Mouse (Mus musculus): ENCODE data around the gene Coro1c.

The Coro1c gene

DNA sequence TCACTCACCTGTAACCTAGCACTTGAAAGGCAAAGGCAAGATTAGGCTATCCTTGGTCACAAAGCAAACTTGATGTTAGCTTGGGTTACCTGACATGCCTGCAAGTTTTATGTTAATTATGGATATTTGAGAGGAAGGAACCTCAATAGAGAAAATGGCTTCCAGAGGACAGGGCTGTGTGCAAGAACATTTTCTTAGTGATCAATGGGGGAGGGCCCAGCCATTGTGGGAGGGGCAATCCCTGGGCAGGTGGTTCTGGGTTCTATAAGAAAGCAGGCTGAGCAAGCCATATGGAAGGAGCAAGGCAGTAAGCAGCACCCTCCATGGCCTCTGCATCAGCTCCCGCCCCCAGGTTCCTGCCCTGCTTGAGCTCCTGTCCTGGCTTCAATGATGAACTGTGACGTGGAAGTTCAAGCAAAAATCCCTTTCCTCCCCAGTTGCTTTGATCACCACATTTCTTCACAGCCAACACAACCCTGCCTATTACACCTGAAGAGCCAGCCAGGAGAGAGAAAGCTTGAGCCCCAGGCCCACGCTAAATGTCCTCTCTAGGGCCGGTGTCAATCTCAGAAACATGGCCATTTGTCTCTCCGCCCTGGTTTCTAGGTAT, 20.3 kb downstream of the Coro1c start:
- no peak for ATAC-seq (ENCODE audit: insufficient number of reproducible peaks, low FRiP score, low TSS enrichment)

DNA sequence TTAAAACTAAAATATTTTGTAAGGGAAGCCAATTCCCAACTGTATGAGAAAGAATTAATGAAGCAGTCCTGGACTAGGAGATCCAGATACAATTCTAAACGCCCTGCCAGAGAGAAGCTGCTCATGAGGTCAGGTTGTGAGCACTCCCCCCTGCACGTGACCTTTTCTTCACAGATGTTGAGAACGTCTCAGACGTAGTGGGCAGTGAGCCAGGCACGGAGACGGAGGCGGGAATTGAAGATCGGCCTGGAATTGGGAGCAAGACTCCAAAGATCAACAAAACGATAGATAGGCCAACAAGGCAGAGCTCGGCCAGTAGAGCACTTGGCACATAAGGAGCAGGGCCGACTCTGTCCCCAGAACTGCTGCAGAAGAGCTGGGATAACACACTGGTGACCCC, 21.4 kb downstream of the Coro1c start:
- ATAC-seq (ENCODE audit: insufficient number of reproducible peaks, low FRiP score, low TSS enrichment) = no peak

DNA sequence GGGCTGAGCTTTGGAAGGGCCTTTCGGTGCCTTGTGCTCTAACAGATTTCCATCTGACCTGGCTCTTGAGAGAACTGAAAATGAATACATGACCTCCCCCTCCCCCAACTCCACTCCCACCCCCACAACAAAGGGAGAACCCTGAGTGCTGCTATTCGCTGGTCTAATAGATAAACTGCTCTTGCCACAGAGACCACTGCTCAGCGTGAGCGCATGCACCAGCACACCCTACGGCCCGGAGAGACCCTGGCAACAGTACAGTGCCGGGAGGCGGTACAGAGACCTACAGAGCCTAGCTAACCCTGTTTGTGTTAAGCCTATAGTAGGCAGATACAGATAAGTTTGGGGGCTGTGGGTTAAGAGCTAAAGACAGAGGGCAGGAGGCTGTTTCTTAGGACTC, 22.9 kb downstream of the Coro1c start:
- ATAC-seq (ENCODE audit: insufficient number of reproducible peaks, low FRiP score, low TSS enrichment) = no peak

DNA sequence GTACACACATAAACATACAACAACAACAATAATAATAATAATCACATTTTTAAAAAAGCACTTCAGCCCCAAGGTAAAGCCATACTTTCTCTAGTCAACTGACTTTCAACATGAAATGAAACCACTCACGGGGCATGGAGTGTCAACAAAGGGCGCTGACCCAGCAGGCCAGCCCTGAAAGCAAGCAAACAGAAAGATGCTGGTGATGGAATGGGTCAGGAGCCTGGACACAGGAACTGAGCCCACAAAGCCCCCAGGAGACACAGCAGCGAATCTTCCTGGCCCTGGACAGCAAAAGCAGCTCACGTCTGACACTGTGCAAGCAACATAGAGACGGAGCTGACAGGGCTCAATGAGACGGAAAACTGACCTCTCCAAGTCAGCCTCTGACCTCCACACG, 23.8 kb downstream of the Coro1c start:
- no peak for ATAC-seq (ENCODE audit: insufficient number of reproducible peaks, low FRiP score, low TSS enrichment)

DNA sequence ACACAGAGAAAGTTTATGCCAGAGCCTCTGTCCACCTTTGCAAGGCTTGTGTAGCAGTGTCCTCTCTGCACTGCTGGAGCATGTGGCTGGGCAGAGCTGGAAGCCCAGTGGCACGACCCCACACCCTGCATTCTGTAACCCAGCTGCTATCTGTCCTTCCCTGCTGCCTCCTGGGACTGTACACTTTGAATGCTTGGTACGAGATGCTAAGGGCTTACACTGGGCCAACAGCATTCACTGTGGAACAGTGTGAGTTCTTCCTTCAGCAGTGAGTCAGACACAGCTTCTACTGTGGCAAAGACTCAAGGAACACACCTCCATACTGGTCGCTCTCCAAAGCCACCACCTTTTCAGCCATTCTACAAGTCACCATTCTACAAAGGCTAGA, 25.2 kb downstream of the Coro1c start:
- ATAC-seq (ENCODE audit: insufficient number of reproducible peaks, low FRiP score, low TSS enrichment) = no peak

DNA sequence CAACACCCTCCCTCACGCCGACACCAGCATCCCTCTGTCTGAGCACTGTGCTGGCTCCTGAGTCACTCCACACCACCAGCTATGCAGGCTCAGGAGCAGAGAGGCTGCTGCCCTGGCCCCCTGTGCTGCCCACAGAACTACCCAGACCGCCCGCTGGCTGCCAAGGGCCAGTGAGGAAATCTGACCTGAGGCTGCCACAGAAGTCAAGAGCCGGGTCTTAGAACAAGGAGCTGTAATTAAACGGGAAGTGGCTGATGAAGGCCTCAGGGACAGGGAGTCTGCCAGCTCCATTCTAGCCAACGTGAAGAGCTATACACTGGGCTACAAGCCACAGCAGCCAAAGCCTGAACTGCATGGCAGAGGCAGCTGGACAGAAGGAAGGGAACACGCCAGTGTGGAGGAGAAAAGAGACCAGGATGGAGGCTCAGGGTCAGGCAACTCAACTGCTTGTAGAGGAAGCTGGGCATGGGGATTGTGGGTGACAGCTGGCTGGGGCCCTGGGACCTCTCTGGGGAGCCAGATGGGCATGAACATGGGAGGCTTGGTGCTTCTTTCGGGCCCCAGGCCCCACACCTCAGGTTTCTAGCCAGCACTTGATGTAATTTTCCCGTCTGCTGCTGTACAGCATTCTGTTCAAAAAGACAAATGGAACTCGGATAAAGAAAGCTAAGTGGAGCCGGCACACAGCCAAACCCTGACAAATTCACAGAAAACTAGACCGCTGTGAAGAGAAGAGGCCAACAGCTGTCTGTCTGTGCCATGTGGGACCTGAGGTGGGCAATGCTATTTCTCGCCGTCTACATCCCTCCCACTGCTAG, 25.8 kb downstream of the Coro1c start:
- no peak for ATAC-seq (ENCODE audit: insufficient number of reproducible peaks, low FRiP score, low TSS enrichment)

DNA sequence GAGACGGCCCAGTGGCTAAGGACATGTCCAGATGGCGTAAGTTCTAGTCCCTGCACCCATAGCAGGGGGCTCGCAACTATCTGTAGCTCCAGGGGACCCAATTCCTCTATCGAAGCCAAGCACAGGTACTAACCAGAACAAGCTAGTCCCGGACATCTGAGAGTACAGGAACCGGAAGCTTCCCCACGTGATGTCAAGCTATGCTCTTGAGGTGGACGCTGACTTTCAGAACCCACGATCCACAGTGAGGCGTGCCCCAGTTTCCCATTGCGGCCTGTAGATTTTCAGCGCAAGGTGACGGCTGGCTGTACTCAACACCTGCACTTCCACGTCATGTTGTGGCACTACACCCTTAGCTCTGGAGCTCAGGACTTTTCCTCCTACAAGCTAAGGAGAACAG, 27.4 kb downstream of the Coro1c start:
- no peak for ATAC-seq (ENCODE audit: insufficient number of reproducible peaks, low FRiP score, low TSS enrichment)

DNA sequence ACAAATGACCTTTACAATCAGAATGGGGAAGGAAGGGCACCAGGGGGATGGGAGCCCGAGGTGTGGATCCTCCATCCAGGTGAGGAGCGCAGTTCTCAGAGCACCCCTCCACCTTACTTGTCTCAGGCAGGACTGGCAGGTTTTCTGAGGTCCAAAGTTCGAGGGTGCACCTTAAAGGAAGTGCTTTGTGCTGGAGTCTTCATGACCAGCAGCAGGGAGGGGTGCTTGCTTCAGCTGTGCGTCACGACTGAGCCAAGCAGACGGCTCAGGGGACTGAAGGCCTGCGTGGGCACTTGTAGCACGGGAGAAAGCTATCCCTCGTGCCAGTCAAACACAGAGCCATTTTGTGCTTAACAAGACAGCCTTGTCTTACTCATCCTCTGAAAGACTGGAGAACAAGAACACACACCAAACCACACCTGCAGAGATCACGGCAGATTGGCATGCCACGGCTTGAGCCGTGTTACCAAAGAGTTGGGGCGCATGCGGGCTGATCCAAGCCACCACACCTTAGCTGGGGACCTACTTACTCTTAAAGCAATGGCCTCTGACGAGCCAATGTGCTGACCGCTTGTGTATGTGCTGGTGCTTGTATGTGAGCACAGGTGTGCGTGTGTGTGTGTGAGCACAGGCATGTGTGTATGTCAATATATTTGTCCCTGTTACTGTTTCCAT, 29.5 kb downstream of the Coro1c start:
- no peak for ATAC-seq (ENCODE audit: insufficient number of reproducible peaks, low FRiP score, low TSS enrichment)

DNA sequence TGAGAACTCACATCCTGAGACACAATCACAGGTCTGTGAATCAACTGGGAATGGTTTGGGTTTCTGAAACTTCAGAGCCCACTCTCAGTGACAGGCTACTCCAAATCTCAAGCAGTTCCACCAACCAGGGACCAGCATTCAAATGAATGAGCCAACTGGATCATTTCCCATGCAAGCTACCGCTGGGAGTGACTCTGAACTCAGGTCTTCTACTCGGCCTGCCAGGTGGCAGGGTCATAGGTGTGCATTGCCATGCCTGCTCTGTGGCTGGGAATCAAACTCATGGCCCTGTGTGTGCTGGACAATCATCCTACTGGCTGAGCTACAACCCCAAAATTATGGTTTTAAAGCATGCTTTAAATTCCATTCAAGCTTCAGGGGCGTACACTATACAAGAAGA, 31.0 kb downstream of the Coro1c start:
- no peak for ATAC-seq (ENCODE audit: insufficient number of reproducible peaks, low FRiP score, low TSS enrichment)

DNA sequence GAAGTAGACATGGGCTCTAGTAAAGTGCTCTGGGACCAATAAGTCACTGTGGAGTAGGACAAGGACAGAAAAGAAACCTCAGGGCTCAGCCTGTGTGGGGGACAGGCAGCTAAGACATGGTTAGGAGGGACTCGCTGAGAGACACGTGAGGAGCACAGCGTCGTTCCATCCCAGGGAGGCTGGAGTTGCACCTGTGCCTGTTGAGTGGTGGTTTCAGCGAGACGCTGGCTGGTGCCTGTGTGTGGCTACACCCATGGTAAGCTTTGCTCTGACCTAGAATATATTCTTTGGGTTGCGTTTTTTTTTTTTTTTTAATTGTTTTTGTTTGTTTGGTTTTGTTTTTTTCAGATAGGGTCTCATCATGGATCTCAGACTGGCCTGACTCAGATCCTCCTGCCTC, 32.4 kb downstream of the Coro1c start:
- ATAC-seq (ENCODE audit: insufficient number of reproducible peaks, low FRiP score, low TSS enrichment) = no peak

DNA sequence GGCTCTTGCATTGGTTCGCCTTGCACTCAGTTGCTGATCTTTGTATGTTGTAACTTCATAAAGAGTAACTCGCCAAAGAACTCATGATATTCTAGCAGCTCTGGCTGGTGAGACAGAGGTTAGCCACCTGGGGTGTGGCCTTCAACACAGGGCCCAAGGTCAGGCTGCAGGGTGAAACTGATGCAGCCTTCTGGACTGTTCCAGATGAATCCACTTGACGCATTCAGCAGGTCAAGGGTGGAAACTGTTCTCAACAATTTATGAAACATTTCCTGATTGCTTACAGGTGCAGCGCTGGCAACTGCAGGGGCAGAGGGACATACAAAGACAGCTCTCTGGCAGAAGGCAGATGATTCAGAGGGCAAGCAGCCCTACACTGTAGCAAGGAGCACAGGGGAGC, 32.9 kb downstream of the Coro1c start:
- no peak for ATAC-seq (ENCODE audit: insufficient number of reproducible peaks, low FRiP score, low TSS enrichment)

DNA sequence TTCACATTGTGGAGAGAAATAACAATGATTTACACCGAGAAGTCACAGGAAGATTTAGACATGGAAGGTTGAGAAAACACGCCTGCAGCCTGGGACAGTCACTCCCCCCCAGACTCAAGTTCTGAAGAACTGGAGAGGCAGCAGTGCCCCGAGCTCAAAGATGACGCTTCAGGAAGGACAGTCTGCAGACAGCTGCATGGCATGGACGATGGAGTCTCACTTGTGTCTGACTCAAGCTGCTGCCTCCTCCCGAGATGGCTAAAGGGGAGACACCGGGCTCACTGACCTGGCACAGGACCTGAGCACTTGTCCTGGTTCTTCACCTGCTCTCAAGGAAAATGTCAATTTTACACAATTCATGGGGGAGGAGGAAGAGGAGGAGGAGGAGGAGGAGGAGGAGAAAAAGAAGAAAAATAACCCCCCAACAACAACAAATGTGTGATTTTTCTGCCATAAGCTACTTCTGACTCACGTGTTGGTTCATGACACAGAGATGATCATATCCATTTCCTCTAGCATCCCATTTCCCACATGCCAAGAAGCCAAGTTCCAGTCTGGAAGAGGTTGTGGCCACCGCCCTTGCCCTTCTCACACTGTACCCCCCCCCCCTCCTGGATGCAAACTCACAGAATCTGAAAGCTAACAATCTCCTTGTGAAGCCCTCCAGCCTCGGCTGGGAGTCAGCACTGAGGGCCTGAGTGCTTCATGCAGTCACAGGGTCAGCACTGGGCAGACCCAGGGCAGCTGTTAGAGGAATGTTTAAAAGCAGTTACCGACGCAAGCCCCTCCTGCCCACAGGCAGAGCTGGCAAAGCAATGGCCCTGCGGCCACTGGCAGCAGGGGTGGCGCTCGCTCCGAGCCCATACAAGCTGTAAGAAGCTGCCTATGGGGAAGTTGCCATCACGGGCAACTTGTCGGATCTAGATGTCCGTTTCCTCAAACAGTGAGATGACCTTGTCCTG, 34.2 kb downstream of the Coro1c start:
- no peak for ATAC-seq (ENCODE audit: insufficient number of reproducible peaks, low FRiP score, low TSS enrichment)

DNA sequence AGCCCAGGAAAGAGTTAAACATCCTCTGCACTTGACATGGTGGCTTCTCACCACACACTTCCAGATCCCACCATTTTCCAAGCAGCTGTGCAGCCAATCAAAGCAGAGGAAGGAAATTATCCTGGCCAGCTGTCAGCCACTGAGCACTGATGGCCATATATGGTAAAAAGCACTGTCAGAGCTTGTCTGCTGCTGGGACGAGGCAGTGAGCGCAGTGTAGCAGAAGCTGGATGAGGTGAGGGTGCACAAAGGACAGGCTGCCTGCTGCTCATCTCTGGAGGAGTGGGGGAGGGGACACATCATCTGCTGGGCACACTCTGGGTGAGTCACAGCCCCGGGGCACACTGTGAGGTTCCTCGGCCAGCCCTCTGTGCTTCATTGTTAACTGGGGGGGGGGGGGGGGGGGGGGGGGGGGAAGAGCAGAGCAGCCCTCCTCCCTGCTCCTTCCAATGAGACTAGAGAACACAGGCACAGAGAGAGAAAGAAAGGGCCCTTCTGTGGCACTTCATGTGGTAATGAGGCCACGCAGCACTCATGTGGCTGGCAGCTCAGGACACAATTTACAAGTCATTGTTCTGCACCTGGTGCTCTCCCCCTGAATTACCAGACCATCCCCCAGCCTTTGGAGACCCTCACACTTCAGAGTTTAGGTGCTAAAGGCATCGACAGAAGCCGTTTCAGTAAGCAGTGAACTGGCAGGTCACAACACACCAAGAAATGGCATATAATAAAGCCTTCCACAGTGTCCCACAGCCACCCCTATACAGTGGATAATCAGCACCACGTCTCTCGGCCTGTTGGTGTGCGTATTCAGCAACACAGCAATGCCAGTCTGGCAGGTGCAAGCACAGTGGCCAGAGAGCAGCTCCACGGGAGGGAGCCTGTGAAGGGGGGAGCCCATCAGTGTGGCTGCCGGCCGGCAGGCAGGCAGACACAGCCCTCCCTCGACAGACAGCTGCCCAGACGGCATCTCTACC, 35.3 kb downstream of the Coro1c start:
- 0 out of 2 replicates have a peak, but pooled peaks have one; percentile 37 for ATAC-seq (ENCODE audit: insufficient number of reproducible peaks, low FRiP score, low TSS enrichment)

DNA sequence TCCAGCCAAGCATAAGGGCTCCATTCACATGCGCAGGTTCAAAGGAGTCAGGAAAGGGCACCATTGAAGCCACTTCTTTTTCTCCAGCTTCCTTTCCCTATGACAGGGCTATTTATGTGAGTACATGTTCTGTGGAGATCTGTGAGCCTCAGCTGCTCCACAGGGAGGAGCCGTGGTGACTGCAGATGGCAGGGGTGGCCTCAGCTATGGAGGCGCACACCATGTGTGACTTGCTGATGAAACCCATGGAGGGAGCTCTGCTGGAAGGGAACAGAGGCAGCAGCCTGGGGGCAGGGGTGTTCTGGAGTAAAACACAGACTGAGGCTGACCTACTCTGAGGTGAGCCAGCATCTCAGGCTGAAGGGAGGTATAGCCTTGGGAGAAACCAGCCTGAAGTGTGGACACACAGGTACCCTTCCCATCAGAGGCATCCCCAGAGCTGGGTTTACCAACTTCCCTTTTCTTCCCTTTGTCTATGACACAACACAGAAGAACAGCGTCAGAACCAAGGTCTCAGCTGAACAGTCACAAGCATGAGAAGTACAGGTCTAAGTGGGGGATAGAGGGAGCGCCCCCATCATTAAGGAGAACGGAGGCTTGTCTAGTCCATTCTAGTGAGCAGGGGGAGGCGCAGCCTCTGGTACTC, 36.5 kb downstream of the Coro1c start:
- no peak for ATAC-seq (ENCODE audit: insufficient number of reproducible peaks, low FRiP score, low TSS enrichment)

DNA sequence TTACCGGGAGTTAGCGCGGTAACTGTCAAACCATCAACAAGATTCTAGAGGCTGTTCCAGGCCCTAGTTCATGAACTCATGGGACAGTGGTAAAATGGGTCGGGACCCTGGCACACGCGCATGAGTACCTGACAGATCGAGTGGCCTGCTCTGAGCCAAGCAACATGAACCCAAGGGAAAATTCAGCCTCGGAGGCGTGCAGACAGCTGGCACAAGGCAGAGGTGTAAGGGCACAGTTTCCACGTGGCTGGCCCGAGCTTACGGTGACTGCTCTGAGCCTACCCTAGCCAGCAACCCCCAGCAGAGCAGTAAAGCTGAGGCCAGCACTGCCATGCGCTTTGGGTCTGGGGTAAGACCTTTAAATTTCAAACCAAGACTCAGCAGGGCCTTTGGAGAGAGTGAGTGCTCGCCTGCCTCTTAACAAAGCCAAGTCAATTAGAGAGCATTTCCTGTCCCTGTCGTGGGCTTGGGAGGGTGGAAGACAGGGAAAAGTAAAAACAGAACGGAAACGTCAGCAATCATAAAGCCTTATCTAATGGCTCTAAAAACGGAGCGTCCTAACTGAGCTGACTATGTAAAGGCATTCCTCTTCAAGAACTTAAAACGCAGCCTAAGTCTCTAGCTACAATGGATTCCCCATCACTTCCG, 38.0 kb downstream of the Coro1c start:
- ATAC-seq (ENCODE audit: insufficient number of reproducible peaks, low FRiP score, low TSS enrichment) = no peak

DNA sequence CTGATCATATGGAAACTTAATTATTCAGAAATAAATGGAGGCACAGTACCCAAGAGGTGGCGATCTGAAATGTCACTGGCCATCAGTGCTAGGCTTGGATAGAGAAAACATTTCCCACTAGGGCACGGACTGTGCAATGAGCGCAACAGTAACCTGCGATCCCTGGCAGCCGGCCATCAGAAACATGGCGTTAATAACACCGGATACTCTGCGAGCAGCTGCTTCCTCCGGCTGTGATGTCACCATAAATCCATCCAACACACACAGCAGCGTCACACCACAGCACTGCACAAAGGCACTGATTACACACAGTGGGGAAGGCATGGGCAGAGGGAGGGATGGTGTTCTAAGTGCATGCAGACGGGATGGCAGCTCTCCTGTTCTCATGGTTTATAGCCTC, 39.4 kb downstream of the Coro1c start:
- no peak for ATAC-seq (ENCODE audit: insufficient number of reproducible peaks, low FRiP score, low TSS enrichment)

DNA sequence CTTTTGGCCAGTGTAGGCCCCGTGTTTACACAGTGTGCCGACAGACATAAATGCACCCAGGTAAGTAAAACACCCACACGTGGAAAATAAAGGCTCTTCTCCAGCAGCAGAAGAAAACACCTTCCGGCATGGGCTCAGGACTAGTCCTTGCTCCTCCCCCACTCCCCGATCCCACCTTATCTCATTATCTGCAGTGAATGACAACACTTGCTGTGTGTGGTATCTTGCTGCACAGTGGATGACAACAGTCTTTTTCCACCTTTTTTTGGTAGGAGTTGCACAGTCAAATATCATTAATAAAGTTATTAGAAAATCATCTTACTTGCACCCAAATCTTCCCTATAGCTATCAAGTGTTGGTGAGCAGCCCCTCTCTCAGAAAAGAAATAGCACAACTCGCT, 43.6 kb downstream of the Coro1c start:
- no peak for ATAC-seq (ENCODE audit: insufficient number of reproducible peaks, low FRiP score, low TSS enrichment)

DNA sequence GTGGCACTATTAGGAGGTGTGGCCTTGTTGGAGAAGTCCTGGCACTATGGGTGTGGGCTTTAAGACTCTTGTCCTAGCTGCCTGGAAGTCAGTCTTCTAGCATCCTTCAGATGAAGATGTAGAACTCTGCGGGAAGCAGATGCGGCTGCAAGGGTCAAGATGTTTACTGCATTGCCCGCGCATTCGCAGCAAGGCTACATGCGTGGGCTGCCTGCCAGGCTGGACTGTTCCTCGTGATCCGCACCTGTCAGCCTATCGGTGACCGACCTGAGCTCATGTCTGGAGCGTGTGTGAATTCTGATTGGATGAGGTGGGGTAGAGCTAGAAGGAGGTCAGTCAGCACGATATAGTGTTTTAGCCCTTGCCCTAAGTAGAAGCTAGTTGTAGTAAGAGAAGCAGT, 44.6 kb downstream of the Coro1c start:
- ATAC-seq (ENCODE audit: insufficient number of reproducible peaks, low FRiP score, low TSS enrichment) = no peak
